Mouse (Mus musculus) A20 (cell line): ENCODE data around the gene Gm4985.
"Not testable (repeated sequence)": the region's sequence is repeated elsewhere in the genome, so short reads cannot be mapped to it uniquely, and the experiment has no call there.

Source experiments
- DNase-seq: peaks from one replicate; pipeline ENCODE4 v3.0.0-alpha.2; 2011; ENCODE audit warnings: low read depth, low spot score

Gene Gm4985

GRCm38 (mm10) chrX:23958834-23959233 lies at the start of gene Gm4985:
TSS of gene Gm4985 (minus strand) at chrX:23958934.
- DNase-seq = not testable (repeated sequence)

- DNase-seq = no peak
These were observed 4.6 kb downstream of the Gm4985 start for GRCm38 (mm10) chrX:23954161-23954560.
